Mouse (Mus musculus) kidney, embryonic 15.5 days (tissue): ENCODE measurements around the gene Sf3b5. TPM values are rescaled to one million over a fixed set of nuclear protein-coding genes. Genes with fewer than 3 reads are reported as not detected.
A peak's percentile ranks its signal among the peaks of the same experiment; 100 is the strongest.
"Not testable (repeated sequence)": the region's sequence is repeated elsewhere in the genome, so short reads cannot be mapped to it uniquely, and the experiment has no call there.

ENCODE experiments used
- ATAC-seq: fragments of 200-750 bp; cut with Nextera tagmentation; replicated peaks from 2 replicates; pipeline ENCODE4 v1.8.0; 2017; ENCODE audit warnings: moderate TSS enrichment; ENCODE audit not compliant: low FRiP score
- H3K27ac ChIP-seq: fragments of 300-500 bp; sonication (generic); 2 replicates; pipeline ENCODE4 v1.5.1; 2015; ENCODE audit warnings: mild to moderate bottlenecking, inconsistent platforms
- H3K27me3 ChIP-seq: fragments of 300-500 bp; sonication (generic); 2 replicates; pipeline ENCODE4 v1.6.1; 2015; ENCODE audit warnings: inconsistent platforms
- H3K36me3 ChIP-seq: fragments of 300-500 bp; sonication (generic); 2 replicates; pipeline ENCODE4 v1.6.1; 2015; ENCODE audit warnings: inconsistent platforms
- H3K4me1 ChIP-seq: fragments of 300-500 bp; sonication (generic); 2 replicates; pipeline ENCODE4 v1.6.1; 2015; ENCODE audit warnings: inconsistent platforms
- H3K4me2 ChIP-seq: fragments of 300-500 bp; sonication (generic); 2 replicates; pipeline ENCODE4 v1.6.1; 2015; ENCODE audit warnings: moderate library complexity, mild to moderate bottlenecking, inconsistent platforms
- H3K4me3 ChIP-seq: fragments of 300-500 bp; sonication (generic); replicated peaks from 2 replicates; pipeline ENCODE4 v1.5.1; 2015; ENCODE audit warnings: mild to moderate bottlenecking, inconsistent platforms
- H3K9ac ChIP-seq: fragments of 300-500 bp; sonication (generic); 2 replicates; pipeline ENCODE4 v1.6.1; 2015; ENCODE audit warnings: mild to moderate bottlenecking, inconsistent platforms
- H3K9me3 ChIP-seq: fragments of 300-500 bp; sonication (generic); replicated peaks from 2 replicates; pipeline ENCODE4 v1.6.1; 2016; ENCODE audit warnings: inconsistent platforms
- WGBS: fragments of 180-500 bp; shearing (Covaris S2); methylation state at CpG from one replicate; pipeline ENCODE4 v1.1.7; 2015; ENCODE audit warnings: mixed read lengths; 5-methylcytosine and 5-hydroxymethylcytosine counted together
- polyA plus RNA-seq: library from polyadenylated mRNA; unstranded; fragments of >200 nt; fragmentation: Nextera tagmentation; extraction: Ambion mirVana; gene quantifications from 2 replicates; pipeline ENCODE4 v1.2.1, GENCODE M21; 2015

The Sf3b5 gene
- polyA plus RNA-seq, 1 experiment from 2014 or later, result 37.1 TPM

- 25% methylated on average over 4 of the region's 4 CpGs for WGBS
- H3K27me3 ChIP-seq, result no peaks in the 10 kb centered on the region
- H3K4me2 ChIP-seq, result no peak overlapping the region
- peak; percentile 47 for ATAC-seq
- no peak overlapping the region for H3K9ac ChIP-seq
- no peak overlapping the region for H3K4me3 ChIP-seq
- no peaks in the 10 kb centered on the region for H3K36me3 ChIP-seq
- no peak overlapping the region for H3K27ac ChIP-seq
- H3K4me1 ChIP-seq, result no peaks in the 10 kb centered on the region
- no peaks in the 10 kb centered on the region for H3K9me3 ChIP-seq
Observed at GRCm38 (mm10) chr10:13016573-13016972, 11.4 kb downstream of the Sf3b5 start.

GRCm38 (mm10) chr10:13018510-13018909 lies 13.4 kb downstream of the Sf3b5 start:
- WGBS, result 59% methylated on average over 7 of the region's 7 CpGs
- no peak overlapping the region for H3K27ac ChIP-seq
- ATAC-seq, result no peak
- H3K4me2 ChIP-seq, result no peak overlapping the region
- no peaks in the 10 kb centered on the region for H3K27me3 ChIP-seq
- no peak overlapping the region for H3K4me3 ChIP-seq
- no peak overlapping the region for H3K9ac ChIP-seq
- H3K36me3 ChIP-seq, result no peaks in the 10 kb centered on the region
- no peaks in the 10 kb centered on the region for H3K4me1 ChIP-seq
- no peaks in the 10 kb centered on the region for H3K9me3 ChIP-seq

- H3K4me2 ChIP-seq, result no peak overlapping the region
- H3K9me3 ChIP-seq, result no peaks in the 10 kb centered on the region
- no peak overlapping the region for H3K9ac ChIP-seq
- H3K4me1 ChIP-seq, result no peaks in the 10 kb centered on the region
- WGBS, result 73% methylated on average over 5 of the region's 5 CpGs
- H3K27me3 ChIP-seq, result no peaks in the 10 kb centered on the region
- no peak for ATAC-seq
- no peak overlapping the region for H3K4me3 ChIP-seq
- no peak overlapping the region for H3K27ac ChIP-seq
- H3K36me3 ChIP-seq, result no peaks in the 10 kb centered on the region
Observed at GRCm38 (mm10) chr10:13019026-13019425, 13.9 kb downstream of the Sf3b5 start.

- H3K4me2 ChIP-seq, result no peak overlapping the region
- H3K9me3 ChIP-seq, result no peaks in the 10 kb centered on the region
- ATAC-seq, result no peak
- whole genome bisulfite sequencing, result 90% methylated on average over 4 of the region's 4 CpGs
- no peak overlapping the region for H3K9ac ChIP-seq
- H3K4me1 ChIP-seq, result no peaks in the 10 kb centered on the region
- H3K36me3 ChIP-seq, result no peaks in the 10 kb centered on the region
- no peak overlapping the region for H3K4me3 ChIP-seq
- H3K27me3 ChIP-seq, result no peaks in the 10 kb centered on the region
- 0 out of 2 replicates have a peak overlapping the region, but pooled peaks have one; percentile 45 for H3K27ac ChIP-seq
Observed at GRCm38 (mm10) chr10:13022103-13022502, 17.0 kb downstream of the Sf3b5 start.

- WGBS, result 77% methylated on average over 3 of the region's 3 CpGs
- ATAC-seq, H3K4me1 ChIP-seq: not testable (repeated sequence)
Observed at GRCm38 (mm10) chr10:13023985-13024384, 18.8 kb downstream of the Sf3b5 start.

GRCm38 (mm10) chr10:13027702-13028101 lies 22.6 kb downstream of the Sf3b5 start:
- WGBS, result 87% methylated on average over 5 of the region's 5 CpGs
- H3K36me3 ChIP-seq, result no peaks in the 10 kb centered on the region
- no peak overlapping the region for H3K27ac ChIP-seq
- H3K4me1 ChIP-seq, result no peaks in the 10 kb centered on the region
- ATAC-seq, result no peak
- H3K4me2 ChIP-seq, result no peak overlapping the region
- no peak overlapping the region for H3K9ac ChIP-seq
- no peaks in the 10 kb centered on the region for H3K9me3 ChIP-seq
- H3K4me3 ChIP-seq, result no peak overlapping the region
- H3K27me3 ChIP-seq, result no peaks in the 10 kb centered on the region

More at GRCm38 (mm10) chr10:13023985-13024384, 18.8 kb downstream of the Sf3b5 start:
- not testable (repeated sequence) for H3K27ac ChIP-seq, H3K9ac ChIP-seq, H3K36me3 ChIP-seq, H3K4me3 ChIP-seq, H3K4me2 ChIP-seq, H3K9me3 ChIP-seq, H3K27me3 ChIP-seq

GRCm38 (mm10) chr10:13028215-13028614 lies 23.1 kb downstream of the Sf3b5 start:
- 89% methylated on average over 1 of the region's 1 CpGs for WGBS
- no peak for ATAC-seq

GRCm38 (mm10) chr10:13029416-13029815 lies 24.3 kb downstream of the Sf3b5 start:
- Histone ChIP-seq H3K4me1 (no peaks in the 10 kb centered on the region), H3K4me2 (no peak overlapping the region), H3K9me3 (no peaks in the 10 kb centered on the region), H3K27me3 (no peaks in the 10 kb centered on the region), H3K4me3 (no peak overlapping the region), H3K9ac (no peak overlapping the region), H3K36me3 (no peaks in the 10 kb centered on the region), H3K27ac (no peak overlapping the region)
- no peak for ATAC-seq
- 91% methylated on average over 5 of the region's 5 CpGs for WGBS

More at GRCm38 (mm10) chr10:13028215-13028614, 23.1 kb downstream of the Sf3b5 start:
- no peaks in the 10 kb centered on the region for H3K4me1 ChIP-seq
- H3K27ac ChIP-seq, result no peak overlapping the region
- H3K9ac ChIP-seq, result no peak overlapping the region
- H3K4me2 ChIP-seq, result no peak overlapping the region
- H3K27me3 ChIP-seq, result no peaks in the 10 kb centered on the region
- H3K9me3 ChIP-seq, result no peaks in the 10 kb centered on the region
- no peak overlapping the region for H3K4me3 ChIP-seq
- H3K36me3 ChIP-seq, result no peaks in the 10 kb centered on the region

- no peaks in the 10 kb centered on the region for H3K27me3 ChIP-seq
- H3K4me2 ChIP-seq, result no peak overlapping the region
- WGBS, result 89% methylated on average over 3 of the region's 3 CpGs
- H3K4me3 ChIP-seq, result no peak overlapping the region
- no peak overlapping the region for H3K9ac ChIP-seq
- ATAC-seq, result no peak
- no peak overlapping the region for H3K27ac ChIP-seq
- no peaks in the 10 kb centered on the region for H3K9me3 ChIP-seq
- H3K36me3 ChIP-seq, result no peaks in the 10 kb centered on the region
- no peaks in the 10 kb centered on the region for H3K4me1 ChIP-seq
Observed at GRCm38 (mm10) chr10:13035270-13035669, 30.1 kb downstream of the Sf3b5 start.

GRCm38 (mm10) chr10:13039637-13040174 lies 34.6 kb downstream of the Sf3b5 start:
- WGBS, result 78% methylated on average over 5 of the region's 5 CpGs
- Histone ChIP-seq H3K4me2 (no peak overlapping the region), H3K4me1 (no peaks in the 10 kb centered on the region), H3K9ac (no peak overlapping the region), H3K27ac (no peak overlapping the region), H3K9me3 (no peaks in the 10 kb centered on the region), H3K36me3 (no peaks in the 10 kb centered on the region), H3K27me3 (no peaks in the 10 kb centered on the region), H3K4me3 (no peak overlapping the region)
- ATAC-seq, result no peak

GRCm38 (mm10) chr10:13044659-13045058 lies 39.5 kb downstream of the Sf3b5 start:
- Histone ChIP-seq H3K36me3 (no peaks in the 10 kb centered on the region), H3K27me3 (no peaks in the 10 kb centered on the region), H3K4me2 (no peak overlapping the region), H3K4me1 (no peaks in the 10 kb centered on the region), H3K9ac (no peak overlapping the region), H3K4me3 (no peak overlapping the region), H3K9me3 (no peaks in the 10 kb centered on the region), H3K27ac (no peak overlapping the region)
- no peak for ATAC-seq
- 91% methylated on average over 11 of the region's 11 CpGs for WGBS

GRCm38 (mm10) chr10:13047816-13048215 lies 42.7 kb downstream of the Sf3b5 start:
- Histone ChIP-seq H3K27me3 (no peaks in the 10 kb centered on the region), H3K4me1 (no peaks in the 10 kb centered on the region), H3K36me3 (no peaks in the 10 kb centered on the region), H3K4me2 (no peak overlapping the region), H3K4me3 (no peak overlapping the region), H3K27ac (no peak overlapping the region), H3K9ac (no peak overlapping the region), H3K9me3 (0 out of 2 replicates have a peak, but pooled peaks cover 3% of the 10 kb centered on the region)
- 36% methylated on average over 4 of the region's 4 CpGs for WGBS
- no peak for ATAC-seq

GRCm38 (mm10) chr10:13056863-13057381 lies 51.8 kb downstream of the Sf3b5 start:
- Histone ChIP-seq H3K36me3 (no peaks in the 10 kb centered on the region), H3K27me3 (peaks cover 24% of the 10 kb centered on the region), H3K4me1 (peaks cover 13% of the 10 kb centered on the region), H3K9ac (no peak overlapping the region), H3K9me3 (no peaks in the 10 kb centered on the region), H3K4me3 (no peak overlapping the region), H3K4me2 (no peak overlapping the region), H3K27ac (no peak overlapping the region)
- 80% methylated on average over 6 of the region's 6 CpGs for WGBS
- ATAC-seq, result no peak
